Mouse (Mus musculus) naive thymus-derived CD4-positive, alpha-beta T cell, adult 2 months (primary cell): ENCODE data around the gene Sval2.

Experiments
- DNase-seq: peaks from one replicate; pipeline ENCODE4 v3.0.0-alpha.2; 2011; ENCODE audit warnings: low read depth

Sval2 gene

GRCm38 (mm10) chr6:41852689-41853088 is at the start of gene Sval2:
TSS of gene Sval2 (plus strand) at chr6:41852989.
- DNase-seq: no peak

- DNase-seq: no peak
These were observed 28.7 kb upstream of the Sval2 start for GRCm38 (mm10) chr6:41824086-41824485.

GRCm38 (mm10) chr6:41829516-41829915 is 23.3 kb upstream of the Sval2 start:
- no peak for DNase-seq

- DNase-seq: no peak
These were observed 5.6 kb upstream of the Sval2 start, which contains the start of gene Pip for GRCm38 (mm10) chr6:41847235-41847634. TSS of gene Pip (plus strand) at chr6:41847535.

GRCm38 (mm10) chr6:41864038-41864437 is 11.2 kb downstream of the Sval2 start:
- DNase-seq: no peak

GRCm38 (mm10) chr6:41911625-41912024 is 58.8 kb downstream of the Sval2 start:
- no peak for DNase-seq
